Mouse (Mus musculus) cerebellum, postnatal 14 days (tissue): ENCODE data around the gene Olfr982.

Source experiments
- DNase-seq, 2 experiments: peaks; one replicate each; pipeline ENCODE4 v3.0.0; 2021; ENCODE audit warnings: mixed read lengths in 2 of 2

Olfr982 gene

GRCm38 (mm10) chr9:40073529-40073928, at the start of gene Olfr982:
Gene Olfr982 (plus strand): TSS chr9:40073829.
- no peak for DNase-seq

- DNase-seq, result no peak
Measured at GRCm38 (mm10) chr9:40050138-40050537, 23.5 kb upstream of the Olfr982 start.

- no peak for DNase-seq
Measured at GRCm38 (mm10) chr9:40093495-40093894, 19.9 kb downstream of the Olfr982 start, which contains the start of gene Olfr983. Gene Olfr983 (minus strand): TSS chr9:40093595.

- no peak for DNase-seq
Measured at GRCm38 (mm10) chr9:40094769-40095168, 21.1 kb downstream of the Olfr982 start.

- DNase-seq, result no peak
Measured at GRCm38 (mm10) chr9:40114106-40114505, 40.5 kb downstream of the Olfr982 start, which contains the start of gene Olfr984. Gene Olfr984 (minus strand): TSS chr9:40114206.

GRCm38 (mm10) chr9:40116645-40117286, 43.1 kb downstream of the Olfr982 start:
- DNase-seq, result no peak

- DNase-seq, result no peak
Measured at GRCm38 (mm10) chr9:40117287-40117659, 43.6 kb downstream of the Olfr982 start.
